Mouse (Mus musculus): ENCODE data around the gene Nod1.

DNA sequence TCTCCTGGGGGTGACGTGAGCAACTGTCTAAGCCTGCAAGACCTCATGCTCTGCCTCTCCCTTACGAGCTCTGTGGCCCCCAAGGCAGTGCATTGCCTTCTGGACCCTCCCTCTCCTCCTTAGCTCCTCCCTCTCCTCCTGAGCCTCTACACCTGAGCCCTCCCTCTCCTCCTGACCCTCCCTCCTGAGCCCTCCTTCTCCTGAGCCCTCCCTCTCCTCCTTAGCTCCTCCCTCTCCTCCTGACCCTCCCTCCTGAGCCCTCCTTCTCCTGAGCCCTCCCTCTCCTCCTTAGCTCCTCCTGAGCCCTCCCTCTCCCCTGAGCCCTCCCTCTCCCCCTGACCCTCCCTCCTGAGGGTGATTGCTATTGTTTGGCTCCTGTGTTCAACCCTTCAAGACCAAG, 46.0 kb upstream of the Nod1 start:
- TF ChIP-seq GATA1 (IDR thresholded peaks at IDR 0.05; ENCODE audit: low read length) = no peak
- no peak for TF ChIP-seq TAL1 (IDR thresholded peaks at IDR 0.05; ENCODE audit: low read length)
